Mouse (Mus musculus): ENCODE results near the gene Pola1. TPM values are rescaled to one million over a fixed set of nuclear protein-coding genes. Genes with fewer than 3 reads are reported as not detected.

Pola1 gene
- polyA plus RNA-seq, 1 experiment from 2014 or later: 17.5 TPM

DNA sequence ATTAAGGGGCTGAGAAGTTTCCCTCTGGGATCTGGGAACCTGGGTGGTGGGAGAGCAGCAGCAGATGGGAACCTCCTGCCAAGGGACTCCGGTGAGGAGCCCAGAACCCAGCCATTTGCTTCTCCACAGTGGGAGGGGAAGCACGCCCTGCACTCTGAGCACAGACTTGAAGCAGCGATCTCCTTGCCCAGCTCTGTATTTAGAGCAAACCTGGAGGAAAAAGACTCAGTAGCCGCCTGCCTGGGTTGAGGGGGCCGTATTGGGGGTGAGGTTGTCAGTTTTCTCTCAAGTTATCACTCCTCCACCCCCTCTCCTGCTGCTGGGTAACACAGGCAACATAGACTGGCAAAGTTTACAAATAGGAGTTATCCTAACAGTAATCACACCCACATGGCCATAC lies 350.2 kb downstream of the Pola1 start:
- Histone ChIP-seq H3K9me3 (no peaks in the 10 kb centered on the region), H3K27ac (no peak overlapping the region), H3K4me2 (peak overlapping the region; percentile 23), H3K4me1 (no peaks in the 10 kb centered on the region; the same call in 1 of the 2 replicates), H3K4me3 (replicated peaks) (no peak overlapping the region), H3K9ac (no peak overlapping the region), H3K27me3 (replicated peaks) (peaks cover 54% of the 10 kb centered on the region), H3K36me3 (no peaks in the 10 kb centered on the region)
- 27% methylated on average over 5 of the region's 5 CpGs for WGBS
- no peak for ATAC-seq (ENCODE audit: insufficient read depth, low FRiP score, low read depth)

DNA sequence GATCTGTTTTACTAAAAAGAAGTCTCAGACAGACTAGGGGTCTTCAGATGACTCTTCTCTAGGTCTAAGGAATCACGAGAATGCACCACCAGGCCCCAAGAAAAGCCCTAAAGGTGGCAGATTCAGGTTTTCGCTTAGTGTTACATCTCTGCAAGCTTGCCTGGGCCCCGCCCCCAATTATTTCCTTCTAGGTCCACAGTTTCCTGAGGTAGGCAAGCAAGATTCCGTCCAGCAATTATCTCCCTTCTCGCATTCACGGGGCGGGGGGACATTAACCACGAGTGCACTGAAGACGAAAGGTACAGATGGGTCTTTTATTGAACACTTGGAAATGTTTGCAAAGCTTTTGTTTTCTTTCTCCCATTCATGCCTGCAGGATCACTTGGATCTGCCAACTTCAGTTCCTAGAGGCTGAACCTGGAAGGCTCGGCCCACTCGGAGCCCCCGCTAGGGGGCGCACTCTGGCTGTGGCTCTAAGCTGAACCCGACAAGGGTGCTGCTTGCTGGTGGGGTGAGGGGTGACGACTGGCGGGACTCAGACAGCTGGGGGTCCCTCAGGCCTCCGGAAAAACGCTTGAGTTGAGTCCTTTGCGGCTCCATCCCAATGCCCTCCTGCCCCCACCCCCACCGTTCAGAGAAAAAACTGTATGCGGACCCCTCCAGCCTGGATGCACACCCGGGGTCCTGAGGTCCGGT lies 350.8 kb downstream of the Pola1 start:
- WGBS: 18% methylated on average over 23 of the region's 23 CpGs
- no peaks in the 10 kb centered on the region for H3K9me3 ChIP-seq
- no peaks in the 10 kb centered on the region for H3K36me3 ChIP-seq
- H3K4me3 ChIP-seq (replicated peaks): no peak overlapping the region
- no peak overlapping the region for H3K9ac ChIP-seq
- no peak for ATAC-seq (ENCODE audit: insufficient read depth, low FRiP score, low read depth)
- H3K27ac ChIP-seq: no peak overlapping the region
- H3K4me1 ChIP-seq: no peaks in the 10 kb centered on the region
- peaks cover 49% of the 10 kb centered on the region for H3K27me3 ChIP-seq (replicated peaks)
- H3K4me2 ChIP-seq: peak overlapping the region; percentile 23

DNA sequence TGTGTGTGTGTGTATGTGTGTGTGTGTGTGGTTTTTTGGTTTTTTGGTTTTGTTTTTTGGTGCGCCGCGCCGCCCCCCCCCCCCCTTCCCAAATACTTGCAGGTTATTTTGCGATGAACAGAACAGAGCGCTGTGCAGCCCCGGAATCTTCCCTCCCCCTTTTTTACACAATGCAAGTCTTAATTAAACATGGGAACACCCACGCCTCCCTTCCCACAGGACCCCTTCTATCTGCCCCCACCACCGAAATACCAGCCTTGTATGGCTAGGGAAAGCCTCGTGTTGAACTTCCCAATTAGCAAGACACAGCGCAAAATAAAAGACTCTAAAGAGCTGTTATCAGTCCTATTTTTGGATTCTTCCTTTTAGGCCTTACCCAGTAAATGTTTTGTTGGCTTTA lies 352.0 kb downstream of the Pola1 start:
- no peak overlapping the region for H3K27ac ChIP-seq
- no peak for ATAC-seq (ENCODE audit: insufficient read depth, low FRiP score, low read depth)
- 31% methylated on average over 11 of the region's 11 CpGs for WGBS

DNA sequence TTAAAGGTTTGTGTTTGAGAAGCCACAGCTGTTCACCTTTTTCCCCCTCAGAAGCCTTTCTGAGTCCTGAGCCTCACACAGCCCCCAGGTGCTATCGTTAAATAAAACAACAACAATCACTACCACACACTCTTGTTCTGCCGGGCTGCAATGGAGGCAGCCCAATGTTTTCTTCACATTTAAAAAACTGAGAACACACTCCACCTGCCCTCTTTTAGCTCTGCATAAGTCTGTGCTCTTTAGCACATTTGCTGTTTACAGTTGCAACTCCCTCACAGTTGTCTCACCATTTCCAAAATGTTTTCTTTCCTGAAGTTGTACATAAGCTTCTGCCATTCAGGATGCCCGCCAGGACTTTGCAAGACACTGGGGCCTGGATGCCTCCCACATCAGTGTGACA lies 356.3 kb downstream of the Pola1 start:
- Histone ChIP-seq H3K4me1 (no peaks in the 10 kb centered on the region), H3K36me3 (no peaks in the 10 kb centered on the region), H3K27me3 (replicated peaks) (0 out of 2 replicates have a peak, but pooled peaks cover 12% of the 10 kb centered on the region), H3K4me3 (replicated peaks) (no peak overlapping the region), H3K27ac (no peak overlapping the region), H3K9me3 (no peaks in the 10 kb centered on the region), H3K9ac (no peak overlapping the region), H3K4me2 (no peak overlapping the region)
- no peak for ATAC-seq (ENCODE audit: insufficient read depth, low FRiP score, low read depth)
- 46% methylated on average over 3 of the region's 3 CpGs for WGBS

More for the DNA sequence above, 352.0 kb downstream of the Pola1 start:
- no peaks in the 10 kb centered on the region for H3K36me3 ChIP-seq
- no peak overlapping the region for H3K4me3 ChIP-seq (replicated peaks)
- no peak overlapping the region for H3K9ac ChIP-seq
- H3K27me3 ChIP-seq (replicated peaks): peaks cover 36% of the 10 kb centered on the region
- H3K4me2 ChIP-seq: no peak overlapping the region
- no peaks in the 10 kb centered on the region for H3K9me3 ChIP-seq
- no peaks in the 10 kb centered on the region for H3K4me1 ChIP-seq

Other genes with a start within 250 kb of the Pola1 start
- 2.7 and 2.8 TPM in 2 replicates for gene Pcyt1b, start 22.7 kb upstream of the Pola1 start, polyA plus RNA-seq (2015; fragmentation: Nextera tagmentation; extraction: Ambion mirVana)
- 53.1 and 54.6 TPM in 2 replicates for gene Pdk3, start 200.0 kb upstream of the Pola1 start, polyA plus RNA-seq (2015; fragmentation: Nextera tagmentation; extraction: Ambion mirVana)

All from stomach, embryonic 15.5 days (tissue).